Mouse (Mus musculus): ENCODE data around the gene Ano9. TPM values are rescaled to one million over a fixed set of nuclear protein-coding genes. Genes with fewer than 3 reads are reported as not detected.

The Ano9 gene
- total RNA-seq, 2 experiments from 2014 or later, result not detected

GRCm38 (mm10) chr7:141068351-141068750 lies 49.3 kb downstream of the Ano9 start:
- no peak for DNase-seq
- intact Hi-C loops (cut with DNase I), result loop anchor here (5.0 kb wide), 2 partner anchors 161 to 221 kb away; partner anchors contain the start of genes Odf3 and Scgb1c1

DNA sequence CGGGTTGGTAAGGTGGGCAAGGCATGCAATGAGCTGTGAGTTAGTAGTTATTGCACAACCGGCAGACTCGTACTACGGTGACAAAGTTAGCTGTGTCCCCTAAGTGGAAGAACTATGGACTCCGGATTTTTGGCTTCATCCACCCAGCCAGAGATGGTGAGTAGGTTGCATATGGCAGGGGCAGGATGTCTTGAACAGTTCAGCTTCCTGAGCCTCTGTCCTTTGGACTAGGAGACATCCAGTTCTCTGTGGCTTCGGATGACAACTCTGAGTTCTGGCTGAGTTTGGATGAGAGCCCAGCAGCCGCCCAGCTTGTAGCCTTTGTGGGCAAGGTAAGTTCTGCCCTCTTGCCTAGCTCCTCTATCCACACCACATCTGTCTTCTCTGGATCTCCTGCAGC lies 53.0 kb downstream of the Ano9 start:
- intact Hi-C loops (cut with DNase I), result no loop called here
- no peak for DNase-seq

DNA sequence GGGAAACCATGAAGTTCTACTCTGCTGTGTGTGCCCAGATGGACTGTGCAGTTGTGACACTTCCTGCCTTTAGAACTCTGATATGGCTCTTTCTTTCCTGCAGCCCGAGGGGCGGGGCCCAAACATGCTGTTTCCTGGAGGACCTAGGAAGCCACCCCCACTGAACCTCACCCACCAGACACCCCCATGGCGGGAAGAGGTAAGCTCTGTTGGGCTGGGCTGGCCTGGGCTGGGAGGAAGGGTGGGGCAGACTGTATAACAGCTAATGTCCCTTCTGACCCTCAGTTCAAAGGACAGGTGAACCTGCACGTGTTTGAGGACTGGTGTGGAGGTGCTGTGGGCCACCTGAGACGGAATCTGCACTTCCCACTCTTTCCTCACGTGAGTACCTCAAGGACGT lies 53.4 kb downstream of the Ano9 start:
- no peak for DNase-seq
- intact Hi-C loops (cut with DNase I), result no loop called here

GRCm38 (mm10) chr7:141063353-141063752 lies 54.3 kb downstream of the Ano9 start:
- no peak for DNase-seq

GRCm38 (mm10) chr7:141062525-141062924 lies 55.1 kb downstream of the Ano9 start:
- intact Hi-C loops (cut with DNase I), result no loop called here

More at GRCm38 (mm10) chr7:141063353-141063752, 54.3 kb downstream of the Ano9 start:
- intact Hi-C loops (cut with DNase I), result no loop called here

DNA sequence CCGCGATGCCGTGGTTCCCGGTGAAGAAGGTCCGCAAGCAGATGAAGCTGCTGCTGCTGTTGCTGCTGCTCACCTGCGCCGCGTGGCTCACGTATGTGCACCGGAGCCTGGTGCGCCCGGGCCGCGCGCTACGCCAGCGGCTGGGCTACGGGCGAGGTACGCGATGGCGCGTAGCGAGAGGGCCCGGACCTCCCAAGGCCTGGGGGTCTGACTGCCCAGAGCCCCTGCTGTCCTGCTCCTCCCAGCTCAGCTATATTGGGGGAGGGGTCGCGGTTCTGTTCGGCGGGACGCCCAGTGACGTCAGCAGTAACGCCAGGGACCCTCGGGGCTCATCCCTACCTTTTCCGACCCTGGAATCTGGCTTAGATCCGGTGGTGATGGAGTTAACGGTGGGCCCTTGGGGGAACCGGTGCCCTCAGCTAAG lies 56.3 kb downstream of the Ano9 start:
- DNase-seq, result no peak
- intact Hi-C loops (cut with DNase I), result no loop called here

More at GRCm38 (mm10) chr7:141062525-141062924, 55.1 kb downstream of the Ano9 start:
- no peak for DNase-seq

- intact Hi-C loops (cut with DNase I), result no loop called here
- DNase-seq, result peak in 1 of 2 experiments; percentile 50
Measured at GRCm38 (mm10) chr7:141060426-141061242, 57.0 kb downstream of the Ano9 start, which contains the start of gene B4galnt4. B4galnt4 (plus strand) TSS chr7:141061104.

GRCm38 (mm10) chr7:141059929-141060328 lies 57.7 kb downstream of the Ano9 start:
- DNase-seq, result no peak
- intact Hi-C loops (cut with DNase I), result no loop called here

GRCm38 (mm10) chr7:141058601-141059341 lies 58.8 kb downstream of the Ano9 start:
- DNase-seq, result no peak
- intact Hi-C loops (cut with DNase I), result no loop called here

GRCm38 (mm10) chr7:141057541-141057940 lies 60.1 kb downstream of the Ano9 start:
- no peak for DNase-seq
- intact Hi-C loops (cut with DNase I), result no loop called here

DNA sequence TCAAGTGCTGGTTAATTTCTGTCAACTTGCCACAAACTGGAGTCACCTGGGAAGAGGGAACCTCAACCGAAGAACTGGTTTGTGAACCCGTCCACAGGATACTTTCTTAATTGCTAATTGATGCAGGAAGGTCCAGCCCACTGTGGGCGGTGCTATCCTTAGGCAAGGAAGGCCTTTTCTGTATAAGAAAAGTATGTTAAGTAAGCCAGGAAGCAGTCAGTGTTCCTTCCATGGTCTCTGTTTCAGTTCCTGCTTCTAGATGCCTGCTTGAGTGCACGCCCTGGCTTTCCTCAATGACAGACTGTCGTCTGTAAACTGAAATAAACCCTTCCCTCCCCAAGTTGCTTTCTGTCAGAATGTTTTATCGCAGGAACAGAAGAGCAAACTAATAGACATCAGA lies 60.6 kb downstream of the Ano9 start:
- no peak for DNase-seq
- intact Hi-C loops (cut with DNase I), result no loop called here

GRCm38 (mm10) chr7:141055785-141056184 lies 61.8 kb downstream of the Ano9 start:
- no peak for DNase-seq
- intact Hi-C loops (cut with DNase I), result no loop called here

GRCm38 (mm10) chr7:141052421-141052820 lies 65.2 kb downstream of the Ano9 start:
- DNase-seq, result no peak
- intact Hi-C loops (cut with DNase I), result no loop called here

DNA sequence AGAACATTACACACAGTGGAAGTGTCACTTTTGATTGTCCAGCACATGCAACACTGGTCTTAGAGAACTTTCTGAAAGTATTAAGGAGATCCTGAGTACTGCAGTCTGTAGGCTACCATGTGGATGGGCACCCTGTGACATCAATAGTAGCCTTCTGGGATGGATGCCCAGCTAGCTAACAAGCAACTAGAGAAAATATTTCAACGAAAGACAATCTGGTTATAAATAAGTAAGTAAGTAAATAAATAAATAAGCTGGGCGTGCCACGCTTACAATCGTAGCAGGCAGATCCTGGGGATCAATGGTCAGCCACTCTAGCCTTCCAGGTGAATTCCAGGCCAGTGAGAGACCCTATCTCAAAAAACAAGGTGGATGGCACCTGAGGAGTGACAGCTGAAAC lies 65.6 kb downstream of the Ano9 start:
- DNase-seq, result no peak
- intact Hi-C loops (cut with DNase I), result no loop called here

Other genes starting within 250 kb of the Ano9 start
- 10 to 100 TPM; 78.3 to 78.9 TPM for gene Psmd13, start 235.8 kb downstream of the Ano9 start, total RNA-seq (2021)
- 10 to 100 TPM; 26.0 to 26.3 TPM for gene Sirt3, start 235.5 kb downstream of the Ano9 start, total RNA-seq (2021)
- gene Cox8b, start 217.4 kb downstream of the Ano9 start, total RNA-seq (2021), result 1,000 to 10,000 TPM; 1,837 to 1,924 TPM
- gene Nlrp6, start 196.9 kb downstream of the Ano9 start, total RNA-seq (2021), result not detected
- 1 to 10 TPM; 3.6 to 4.6 TPM for gene Pgghg, start 176.4 kb downstream of the Ano9 start, total RNA-seq (2021)
- gene Ifitm5, start 167.5 kb downstream of the Ano9 start, total RNA-seq (2021), result under 1 TPM in 1 of 2 experiments, not detected in 1; 0.35 TPM
- gene Gm45717, start 161.9 kb downstream of the Ano9 start, total RNA-seq (2021), result not detected
- gene Ifitm2, start 161.8 kb downstream of the Ano9 start, total RNA-seq (2021), result 10 to 100 TPM; 50.9 to 51.8 TPM
- under 1 TPM in 1 of 2 experiments, not detected in 1; 0.77 TPM for gene Ifitm1, start 150.6 kb downstream of the Ano9 start, total RNA-seq (2021)
- gene Ifitm3, start 107.0 kb downstream of the Ano9 start, total RNA-seq (2021), result 10 to 100 TPM; 30.2 to 45.6 TPM
- gene Ifitm6, start 99.9 kb downstream of the Ano9 start, total RNA-seq (2021), result not detected
- gene Gm17387, start 88.7 kb downstream of the Ano9 start, total RNA-seq (2021), result not detected
- under 1 TPM; 0.20 to 0.22 TPM for gene B4galnt4, start 56.7 kb downstream of the Ano9 start, total RNA-seq (2021)
- under 1 TPM in 1 of 2 experiments, not detected in 1; 0.12 TPM for gene Pkp3, start 39.6 kb downstream of the Ano9 start, total RNA-seq (2021)
- gene Sigirr, start 17.2 kb downstream of the Ano9 start, total RNA-seq (2021), result 1 to 10 TPM; 1.7 to 2.0 TPM
- gene Ptdss2, start 4.6 kb upstream of the Ano9 start, total RNA-seq (2021), result 10 to 100 TPM; 15.9 to 18.7 TPM
- gene Rnh1, start 55.1 kb upstream of the Ano9 start, total RNA-seq (2021), result 10 to 100 TPM; 41.8 to 45.9 TPM
- 100 to 1,000 TPM; 148 to 163 TPM for gene Hras, start 76.2 kb upstream of the Ano9 start, total RNA-seq (2021)
- gene Lrrc56, start 76.4 kb upstream of the Ano9 start, total RNA-seq (2021), result 1 to 10 TPM; 2.0 to 2.1 TPM
- not detected for gene Lmntd2, start 96.3 kb upstream of the Ano9 start, total RNA-seq (2021)
- gene Rassf7, start 98.1 kb upstream of the Ano9 start, total RNA-seq (2021), result under 1 TPM in 1 of 2 experiments, not detected in 1; 0.59 TPM
- gene Phrf1, start 111.0 kb upstream of the Ano9 start, total RNA-seq (2021), result 10 to 100 TPM; 19.2 to 20.6 TPM
- 1 to 10 TPM in 1 of 2 experiments, under 1 TPM in 1; 0.71 to 2.5 TPM for gene Irf7, start 148.7 kb upstream of the Ano9 start, total RNA-seq (2021)
- gene Cdhr5, start 159.0 kb upstream of the Ano9 start, total RNA-seq (2021), result under 1 TPM in 1 of 2 experiments, not detected in 1; 0.12 TPM
- not detected for gene Sct, start 161.3 kb upstream of the Ano9 start, total RNA-seq (2021)
- not detected for gene Drd4, start 174.2 kb upstream of the Ano9 start, total RNA-seq (2021)
- gene Deaf1, start 209.9 kb upstream of the Ano9 start, total RNA-seq (2021), result 10 to 100 TPM; 13.9 to 14.8 TPM
- gene Tmem80, start 209.9 kb upstream of the Ano9 start, total RNA-seq (2021), result 10 to 100 TPM; 10.2 to 10.6 TPM
- 1 to 10 TPM; 2.1 to 2.5 TPM for gene Eps8l2, start 221.1 kb upstream of the Ano9 start, total RNA-seq (2021)

Data from gastrocnemius, postnatal 36 days (tissue).